Mouse (Mus musculus) WW6 (cell line): ENCODE data around the gene Specc1.

Source experiments
- DNase-seq: peaks from one replicate; pipeline ENCODE4 v3.0.0-alpha.2; 2013; ENCODE audit warnings: low read depth, low spot score

Specc1 gene

DNA sequence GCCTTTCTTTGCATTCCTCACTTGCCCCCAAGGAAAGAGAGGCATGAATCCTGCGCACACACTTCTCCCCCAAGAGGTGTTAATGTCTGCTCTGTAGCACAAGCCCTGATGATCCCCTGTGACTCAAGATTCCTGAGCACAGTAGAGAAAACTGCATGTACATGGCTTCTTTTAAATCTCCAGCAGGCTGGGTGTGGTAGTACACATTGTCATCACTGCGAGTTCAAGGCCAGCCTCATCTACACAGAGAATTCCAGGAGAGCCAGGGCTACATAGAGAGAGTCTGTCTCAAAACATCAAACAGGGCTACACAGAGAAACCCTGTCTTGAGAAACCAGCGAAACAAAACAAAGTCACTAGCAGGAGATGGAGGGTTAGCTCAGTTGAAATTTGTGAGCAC lies 211.6 kb downstream of the Specc1 start:
- no peak for DNase-seq

DNA sequence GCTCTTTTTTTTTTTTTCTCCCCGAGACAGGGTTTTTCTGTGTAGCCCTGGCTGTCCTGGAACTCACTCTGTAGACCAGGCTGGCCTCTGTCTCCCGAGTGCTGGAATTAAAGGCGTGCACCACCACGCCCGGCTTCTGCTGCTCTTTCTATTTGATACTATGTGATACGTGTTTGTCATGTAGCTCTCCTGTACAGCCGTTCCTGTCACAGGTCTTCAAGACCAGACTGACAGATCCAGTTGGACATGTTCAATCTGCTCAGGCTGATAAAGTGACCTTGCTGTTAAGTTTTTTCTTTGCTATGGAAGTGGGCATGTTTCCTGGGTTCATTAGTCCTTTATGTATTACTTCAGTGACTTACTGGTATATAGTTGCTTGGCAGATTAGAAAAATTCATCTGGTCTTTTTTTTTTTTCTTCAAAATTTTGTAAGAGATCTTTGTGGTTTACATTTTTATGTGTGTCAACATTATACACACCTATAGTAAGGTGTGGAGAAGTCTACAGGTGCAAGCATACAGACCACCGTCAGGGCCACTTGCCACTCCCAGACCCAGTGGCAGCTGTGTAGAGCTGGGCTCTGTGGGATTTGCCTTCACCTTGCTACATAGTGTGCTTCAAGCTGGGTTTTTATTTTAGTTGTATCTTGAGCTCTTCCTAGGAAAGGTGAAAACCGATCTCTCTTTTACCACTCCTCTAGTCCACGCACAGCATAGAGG lies 221.0 kb downstream of the Specc1 start:
- DNase-seq = no peak

DNA sequence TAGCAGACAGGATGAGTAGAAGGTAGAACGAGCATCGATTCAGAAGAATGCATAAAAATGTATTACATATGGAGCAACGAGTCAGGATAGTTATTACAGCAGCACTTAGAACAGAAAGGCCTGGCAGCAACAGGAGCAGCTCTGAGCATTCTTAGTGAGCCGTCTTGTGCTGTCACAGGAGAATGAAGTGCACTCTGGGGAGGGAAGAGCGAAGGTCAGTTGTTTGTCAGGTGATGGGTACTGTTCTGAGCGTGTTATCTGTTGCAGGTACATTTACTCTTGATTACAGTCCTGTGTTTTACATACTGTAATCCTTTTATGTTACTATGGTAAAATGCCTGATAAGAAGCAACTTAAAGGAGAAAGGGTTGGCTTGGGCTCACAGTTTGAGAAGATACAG lies 224.2 kb downstream of the Specc1 start:
- DNase-seq = no peak

DNA sequence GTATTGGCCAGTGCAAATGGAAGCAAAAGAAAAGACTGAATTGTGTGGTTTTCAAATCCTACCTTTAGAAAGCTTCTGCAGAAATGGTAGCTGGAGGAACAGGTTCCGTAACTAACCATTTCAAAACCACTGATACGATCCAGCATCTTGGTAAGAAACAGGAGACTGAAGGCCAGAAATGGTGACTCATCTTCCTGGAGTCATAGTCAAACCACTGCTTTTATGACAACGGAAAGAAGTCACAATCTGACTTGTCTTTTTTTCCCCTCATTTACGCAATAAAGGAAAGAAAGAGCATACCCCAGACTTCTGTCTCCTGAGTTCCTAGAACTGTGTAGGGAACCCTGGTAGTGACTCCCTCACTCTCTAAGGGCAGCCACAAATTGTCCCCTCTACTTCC lies 228.3 kb downstream of the Specc1 start:
- no peak for DNase-seq

DNA sequence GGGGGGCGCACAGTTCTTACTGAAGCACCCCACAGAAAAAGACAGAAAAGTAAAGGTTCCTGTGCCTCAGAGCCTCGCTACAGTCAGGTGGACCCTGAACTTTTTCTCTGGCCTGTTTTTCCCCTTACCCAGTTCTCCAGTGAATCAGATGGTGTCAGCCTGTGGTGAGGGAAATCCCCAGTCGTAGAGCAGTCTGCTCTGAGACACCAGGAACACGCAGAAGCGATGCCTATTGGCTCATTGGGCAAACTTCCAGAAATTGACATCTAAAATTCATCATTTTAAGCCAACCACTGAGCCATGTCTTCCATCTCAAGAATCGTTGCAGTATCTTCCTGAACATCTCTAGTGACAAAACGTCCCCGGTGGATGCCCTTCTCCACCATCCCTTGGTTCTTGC lies 230.5 kb downstream of the Specc1 start:
- DNase-seq = no peak

DNA sequence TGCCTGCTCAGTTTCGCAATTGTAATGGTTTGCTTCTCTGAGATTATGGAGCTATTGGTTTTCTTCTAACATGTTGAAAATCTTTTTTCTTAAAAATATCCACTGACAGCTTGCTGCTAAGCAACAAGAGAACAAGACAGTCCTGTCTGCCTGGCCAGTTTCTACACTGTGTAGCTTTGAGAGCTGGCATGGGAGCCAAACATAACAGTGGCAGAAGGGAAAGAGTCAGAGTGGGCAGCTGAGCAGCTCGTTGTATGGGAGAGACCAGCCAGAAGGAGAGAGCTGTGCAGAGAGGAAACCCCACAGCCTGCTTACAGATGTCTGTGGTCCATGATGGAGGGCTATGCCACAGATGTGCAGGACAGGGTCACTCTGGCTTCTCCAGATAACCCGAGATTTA lies 235.5 kb downstream of the Specc1 start:
- DNase-seq = no peak

DNA sequence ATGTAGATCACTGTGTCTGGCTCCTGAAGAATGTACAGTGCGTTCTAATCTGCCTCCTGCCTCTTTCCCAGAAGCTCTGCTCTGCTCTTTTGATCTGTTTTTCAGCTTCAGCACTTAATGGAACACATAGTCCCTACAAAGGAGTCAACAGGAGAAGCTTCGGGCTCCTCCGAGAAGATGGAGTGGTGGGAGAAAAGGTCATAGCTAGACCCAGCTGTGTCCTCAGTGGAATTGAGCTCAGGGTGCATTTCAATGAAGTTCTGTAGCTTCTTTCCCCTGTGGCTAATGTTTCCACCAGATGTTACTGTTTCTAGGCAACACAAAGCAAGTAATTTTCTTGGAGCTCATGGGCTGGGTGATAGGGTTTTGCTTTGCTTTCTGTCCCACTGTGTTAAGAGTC lies 236.6 kb downstream of the Specc1 start:
- no peak for DNase-seq

DNA sequence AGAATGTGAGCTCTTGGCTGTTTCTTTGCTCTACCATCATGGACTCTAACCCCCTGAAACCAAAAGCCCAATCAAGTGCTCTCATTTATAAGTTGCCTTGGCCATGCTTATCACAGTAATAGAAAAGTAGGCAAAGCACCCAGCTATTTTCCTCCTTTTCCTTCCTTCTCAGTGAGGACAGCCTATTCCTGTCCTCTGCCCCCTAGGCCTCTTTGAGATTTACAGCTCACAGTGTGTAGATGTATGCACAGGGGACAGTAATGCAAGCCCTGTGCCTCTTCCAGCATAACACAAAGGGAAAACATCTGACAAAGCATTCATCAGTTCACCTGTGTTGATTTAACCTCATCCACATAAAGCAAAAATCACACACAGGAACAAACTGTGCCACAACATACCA lies 237.7 kb downstream of the Specc1 start:
- no peak for DNase-seq

DNA sequence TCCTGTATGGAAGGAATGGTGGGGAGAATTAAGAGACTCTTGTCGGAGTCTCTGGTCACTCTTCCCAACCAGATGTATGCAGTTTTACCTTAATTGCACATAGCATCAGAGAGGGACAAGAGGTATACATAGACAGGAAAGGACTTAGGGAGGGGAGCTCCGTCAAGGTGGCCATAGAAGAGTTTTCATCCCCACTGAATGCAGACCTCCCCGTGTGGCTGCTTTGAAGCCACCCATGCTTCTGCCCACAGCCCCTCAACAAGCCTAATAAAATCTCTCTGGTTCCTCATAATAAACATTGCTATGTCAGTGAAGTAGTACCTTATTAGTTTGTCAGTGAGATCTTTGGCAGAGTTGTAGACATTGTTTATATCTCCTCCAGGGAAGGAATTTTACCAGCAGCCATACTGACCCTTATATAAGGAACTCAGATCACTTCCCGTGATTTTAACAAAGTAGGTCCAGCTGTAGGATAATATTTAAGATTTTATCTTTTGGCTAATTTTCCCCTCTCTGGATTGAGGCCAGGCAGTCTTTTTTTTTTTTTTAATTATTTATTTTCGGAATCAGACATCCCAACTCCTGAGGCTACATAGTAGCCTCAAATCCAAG lies 244.4 kb downstream of the Specc1 start:
- DNase-seq = no peak

DNA sequence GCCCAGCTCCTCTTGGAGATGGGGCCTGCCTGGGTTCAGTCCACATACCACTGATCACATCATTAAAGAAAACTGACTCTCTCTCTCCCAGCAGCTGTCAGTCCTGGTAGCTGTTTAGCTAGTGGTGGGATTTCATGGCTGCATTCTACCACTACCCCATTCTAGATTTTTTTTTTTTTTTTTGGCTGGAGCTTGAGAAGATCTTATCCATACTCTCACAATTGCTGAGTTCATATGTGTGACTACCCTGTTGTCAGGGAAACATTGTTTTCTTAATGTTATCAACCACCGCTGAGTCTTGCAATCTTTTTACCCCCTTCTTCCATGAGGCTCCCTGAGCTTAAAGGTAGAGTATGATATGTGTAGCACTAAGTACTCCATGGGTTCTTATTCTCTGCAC lies 246.1 kb downstream of the Specc1 start:
- DNase-seq = no peak

DNA sequence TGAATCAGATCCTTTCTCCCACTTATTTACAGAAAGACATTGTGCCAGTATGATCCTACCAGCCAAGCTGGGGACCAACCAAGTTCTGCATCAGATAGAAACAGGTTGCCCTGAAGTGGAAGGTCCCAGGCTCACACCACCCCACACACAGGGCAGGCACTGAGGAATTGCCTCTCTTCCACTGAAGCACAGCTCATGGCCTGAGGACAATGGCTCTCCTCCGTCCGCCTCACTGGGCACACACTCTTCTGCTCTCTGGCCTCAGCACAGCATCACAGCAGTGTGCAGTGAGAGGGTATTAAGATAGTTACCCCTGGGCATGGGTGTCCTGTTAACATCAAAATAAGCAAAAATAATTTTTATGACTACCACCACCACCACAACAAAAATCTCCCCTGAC lies 252.5 kb downstream of the Specc1 start:
- DNase-seq = no peak

DNA sequence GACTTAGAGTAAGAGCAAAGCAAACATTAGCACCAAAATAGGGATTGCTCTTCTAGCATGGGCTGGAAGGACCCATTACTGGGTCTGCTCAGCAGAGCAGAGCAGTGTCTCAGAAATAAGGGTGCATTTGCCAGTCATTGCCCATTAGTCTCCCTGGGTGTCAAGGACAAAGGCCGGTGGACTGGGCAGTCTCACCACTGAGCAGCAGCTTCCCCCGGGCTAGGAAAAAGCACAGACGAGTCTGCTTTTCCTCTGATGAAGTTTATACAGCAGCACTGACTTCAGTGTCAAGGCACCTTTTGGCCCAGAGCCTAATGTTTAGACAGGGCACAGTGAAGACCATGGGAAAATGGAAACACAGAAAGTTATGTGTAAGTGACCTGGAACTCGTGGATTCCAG lies 253.3 kb downstream of the Specc1 start:
- DNase-seq = no peak

DNA sequence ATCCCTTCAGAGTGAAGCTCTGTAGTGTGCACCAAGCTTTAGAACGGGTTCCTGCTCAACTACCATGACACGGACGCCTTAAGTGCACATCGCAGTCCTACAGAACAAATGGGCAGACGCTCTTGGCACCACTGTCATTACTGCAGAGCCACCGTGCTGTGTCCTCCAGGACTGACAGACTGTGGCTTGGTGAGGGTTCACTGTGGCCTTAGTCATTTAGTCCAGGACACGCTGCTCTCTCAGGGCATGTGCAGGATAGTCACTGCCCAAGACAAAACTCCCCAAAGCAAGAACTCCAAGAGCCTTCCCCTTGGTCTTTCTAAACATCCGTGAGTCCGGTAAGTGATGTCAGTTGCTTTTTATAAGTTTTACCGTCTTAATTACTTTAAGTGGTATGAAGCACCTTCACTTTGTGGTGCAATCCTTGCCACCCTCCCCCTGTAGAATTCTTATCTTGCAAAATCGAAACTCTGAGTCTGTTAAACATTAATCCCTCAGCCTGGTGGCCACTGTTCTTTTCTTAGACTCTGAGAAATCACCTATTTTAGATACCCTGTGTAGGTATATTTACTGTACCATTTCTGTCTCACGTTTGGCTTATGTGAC lies 256.9 kb downstream of the Specc1 start:
- DNase-seq = no peak

DNA sequence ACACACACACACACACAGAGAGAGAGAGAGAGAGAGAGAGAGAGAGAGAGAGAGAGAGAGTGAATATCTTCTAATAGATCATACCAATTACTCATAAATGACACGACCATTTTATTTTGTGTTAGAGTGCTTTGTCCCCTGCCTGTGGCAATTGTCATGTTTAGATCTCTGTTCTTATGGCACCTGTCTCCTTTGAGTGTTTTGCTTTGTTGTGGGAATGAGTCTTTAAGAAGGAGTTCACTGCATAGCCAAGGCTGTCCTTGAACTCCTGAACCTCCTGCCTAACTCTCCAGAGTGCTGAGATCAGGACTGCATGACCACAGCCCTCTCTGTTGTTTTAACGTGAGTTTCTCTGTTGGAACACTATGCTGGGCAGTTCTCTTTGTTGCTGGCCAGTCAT lies 258.5 kb downstream of the Specc1 start:
- peak; percentile 80 for DNase-seq

DNA sequence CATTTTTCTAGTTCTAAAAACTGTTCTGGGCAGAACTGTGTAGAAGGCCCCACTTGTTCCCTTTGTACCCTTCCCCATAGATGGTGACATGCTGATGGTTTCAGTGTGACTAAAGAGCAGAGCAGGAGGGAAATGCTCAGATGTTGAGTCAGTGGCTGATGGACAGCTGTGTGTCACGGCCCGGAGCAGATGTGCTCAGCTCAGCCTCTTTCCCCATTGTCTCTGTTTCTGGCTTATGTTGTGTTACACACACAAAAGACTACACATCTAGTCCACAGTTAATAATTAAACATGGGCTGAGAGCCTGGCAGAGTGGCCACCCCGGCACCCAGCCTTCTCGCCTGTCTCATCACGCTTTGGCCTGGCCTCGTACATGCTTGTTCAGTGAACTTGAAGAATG lies 261.2 kb downstream of the Specc1 start:
- DNase-seq = no peak

DNA sequence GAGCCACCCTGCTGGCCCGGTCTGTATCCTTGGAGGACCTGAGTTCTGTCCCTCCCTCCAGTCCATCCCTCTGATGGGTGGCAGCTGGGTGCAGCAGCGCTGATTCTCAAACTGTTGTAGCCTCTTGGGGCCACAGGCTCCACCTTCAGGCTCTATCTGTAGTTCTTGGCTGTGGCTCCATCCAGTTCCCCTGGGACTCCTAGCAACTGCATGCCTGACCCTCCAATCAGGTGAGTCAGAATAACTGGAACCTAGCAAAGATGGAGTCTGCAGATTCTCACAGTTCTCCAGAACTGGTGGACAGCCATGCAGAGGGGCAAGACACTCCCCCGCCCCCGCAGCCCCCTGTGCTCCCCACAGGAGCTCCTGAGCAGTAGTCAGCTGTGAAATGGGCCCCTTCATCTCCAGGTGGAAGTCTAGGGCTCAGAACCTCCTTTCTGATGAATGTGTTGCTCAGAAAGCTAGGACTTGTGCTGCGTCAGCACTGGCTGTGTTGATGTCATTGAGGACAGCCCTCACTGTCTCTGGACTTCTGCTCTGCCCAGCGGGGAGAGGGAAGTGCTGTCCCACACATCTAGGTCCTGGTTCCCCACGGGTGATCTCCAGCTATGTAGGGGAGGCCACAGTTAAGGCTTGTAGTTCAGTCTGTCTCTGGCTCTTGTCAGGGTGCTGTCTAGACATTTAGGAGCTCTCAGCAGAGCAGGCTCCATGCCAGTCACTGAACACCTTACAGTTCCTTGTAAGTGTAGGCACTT lies 264.4 kb downstream of the Specc1 start:
- no peak for DNase-seq

DNA sequence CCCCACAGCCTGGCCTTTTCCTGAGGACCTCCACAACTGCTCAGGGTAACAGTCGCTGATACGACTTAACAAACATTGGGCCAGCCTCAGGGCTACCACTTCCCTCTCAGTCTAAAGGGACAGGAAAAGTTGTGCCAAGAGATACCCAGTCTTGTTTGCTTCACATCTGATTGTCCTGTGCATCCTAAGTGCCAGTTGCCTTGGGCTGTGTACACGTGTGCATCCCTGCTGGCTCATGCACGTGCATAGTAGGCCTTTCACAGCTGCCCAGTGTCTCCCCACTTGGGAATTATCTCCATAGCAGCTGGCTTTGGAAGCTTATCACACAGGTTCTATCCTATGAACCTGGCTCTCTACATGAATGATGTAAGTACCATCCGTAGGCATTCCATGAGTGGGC lies 266.9 kb downstream of the Specc1 start:
- DNase-seq = no peak

DNA sequence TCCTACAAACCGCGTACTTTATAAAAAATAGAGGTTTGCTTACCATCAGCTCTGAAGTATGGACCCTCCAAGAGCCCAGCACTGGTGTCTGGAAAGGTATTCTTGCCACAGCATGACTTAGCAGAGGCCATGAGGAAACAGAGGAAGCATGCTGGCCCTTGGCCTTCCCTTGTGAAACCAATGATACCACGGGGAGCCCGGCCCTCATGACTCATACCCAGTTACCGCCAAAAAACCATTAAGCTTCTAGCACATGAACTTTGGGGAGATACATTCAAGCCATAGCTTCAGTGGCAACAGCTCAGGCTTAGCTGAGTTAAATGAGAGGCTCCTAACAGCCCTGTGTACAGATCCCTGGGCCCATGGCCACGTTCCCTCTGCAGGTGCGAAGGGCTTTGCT lies 267.4 kb downstream of the Specc1 start:
- DNase-seq = no peak

DNA sequence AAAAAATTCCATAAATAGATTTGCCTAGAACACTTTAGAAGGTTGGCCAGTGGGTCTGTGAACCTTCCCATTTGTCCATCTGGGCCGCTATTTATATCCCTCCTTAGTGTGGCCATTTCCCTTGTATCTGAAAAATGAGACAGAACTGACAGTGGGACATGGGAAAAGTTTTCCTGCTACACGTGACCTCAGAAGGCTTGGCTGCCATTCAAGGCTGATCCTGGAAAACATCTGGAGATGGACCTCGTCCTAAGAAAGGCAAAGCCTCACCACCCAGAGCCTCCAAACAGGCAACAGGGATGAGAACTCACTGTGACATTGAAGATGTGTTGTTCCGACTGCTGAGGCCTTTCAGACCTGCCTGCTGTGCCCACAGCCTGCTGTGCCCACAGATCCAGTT lies 268.2 kb downstream of the Specc1 start:
- DNase-seq = no peak

DNA sequence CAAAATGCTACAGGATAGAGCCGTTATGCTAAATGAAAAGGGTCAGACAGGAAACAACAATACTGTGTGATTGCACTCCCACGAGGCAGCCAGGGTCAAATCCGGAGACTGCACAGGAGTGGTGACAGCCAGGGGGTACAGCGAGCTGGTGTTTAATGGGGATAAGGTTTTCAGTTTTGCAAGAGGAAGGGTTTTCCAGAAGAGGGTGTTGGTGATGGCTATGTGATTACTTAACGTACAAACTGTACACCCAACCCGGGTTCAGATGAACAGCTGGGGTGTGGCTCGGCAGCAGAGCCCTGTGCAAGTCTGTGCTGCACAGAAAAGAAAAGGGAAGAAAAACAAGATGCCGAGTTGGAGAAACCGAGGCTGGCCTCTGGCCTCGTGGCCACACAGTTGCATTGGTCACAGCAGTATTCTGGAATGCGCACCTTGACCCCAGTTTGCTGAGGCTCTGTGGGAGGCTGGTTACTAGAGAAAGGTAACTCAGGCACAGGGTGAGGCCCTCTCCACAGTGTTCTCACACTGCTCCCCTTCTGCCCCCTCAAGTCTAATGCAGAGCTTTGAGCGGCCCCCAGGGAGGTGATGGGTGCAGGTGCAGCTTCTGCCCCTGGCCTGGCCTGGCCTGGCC lies 284.2 kb downstream of the Specc1 start:
- DNase-seq = no peak

DNA sequence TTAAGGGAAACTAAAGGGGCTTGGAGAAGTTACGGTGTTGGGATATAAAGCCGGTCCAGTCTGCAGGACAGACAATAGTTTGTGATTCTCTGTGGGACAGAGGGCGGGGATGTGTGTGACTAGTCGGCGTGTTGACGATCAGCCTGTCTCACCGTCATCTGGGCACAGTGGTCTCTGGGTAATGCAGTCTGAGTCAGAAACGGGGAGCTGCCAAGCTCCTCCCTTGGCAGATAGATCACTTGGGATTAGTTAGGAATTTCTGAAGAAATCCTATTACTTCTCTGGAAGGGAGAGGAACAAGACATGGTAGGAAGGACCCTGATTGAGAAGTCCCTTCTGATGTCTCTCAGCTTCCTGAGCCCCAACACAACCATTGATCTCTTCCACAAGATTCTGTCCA lies 287.3 kb downstream of the Specc1 start:
- no peak for DNase-seq

DNA sequence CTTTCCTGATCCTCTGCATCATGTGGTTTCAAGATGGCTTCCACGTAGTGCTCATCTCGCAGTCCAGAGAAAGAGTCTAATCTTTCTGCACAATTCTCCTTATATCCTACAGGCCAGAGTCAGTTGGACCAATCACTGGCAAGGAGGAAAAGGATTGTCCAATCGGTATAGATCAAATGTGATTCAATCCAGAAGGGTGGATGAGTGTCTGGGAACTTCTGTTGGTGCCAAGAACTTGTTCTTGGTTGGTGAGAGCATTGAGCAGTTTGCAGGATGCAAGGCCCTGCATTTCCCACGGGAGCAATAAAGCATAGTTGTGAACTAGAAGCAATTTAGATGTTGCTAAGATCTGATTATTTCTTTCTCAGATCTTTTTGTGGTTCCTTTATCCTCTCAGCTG lies 287.9 kb downstream of the Specc1 start:
- DNase-seq = no peak
